Mouse (Mus musculus): ENCODE measurements around the gene Clspn. TPM values are rescaled to one million over a fixed set of nuclear protein-coding genes. Genes with fewer than 3 reads are reported as not detected.
A peak's percentile ranks its signal among the peaks of the same experiment; 100 is the strongest.
"Not testable (repeated sequence)": the region's sequence is repeated elsewhere in the genome, so short reads cannot be mapped to it uniquely, and the experiment has no call there.

The Clspn gene
- polyA plus RNA-seq, 1 experiment from 2014 or later: 3.9 TPM

- H3K4me1 ChIP-seq (ENCODE audit: control insufficient read depth, insufficient read depth, low read length): peaks cover 13% of the 10 kb centered on the region
- peak; percentile 87 for ATAC-seq
- H3K9ac ChIP-seq (ENCODE audit: low read depth, low read length): peak within 1 kb of the TSS; percentile 95
- H3K36me3 ChIP-seq (ENCODE audit: control insufficient read depth, insufficient read depth, low read length): no peaks in the 10 kb centered on the region
- H3K27ac ChIP-seq (ENCODE audit: low read length): peak within 1 kb of the TSS; percentile 87
- peak within 1 kb of the TSS; percentile 97 for H3K4me3 ChIP-seq (ENCODE audit: low read depth, low read length)
- H3K27me3 ChIP-seq (ENCODE audit: control insufficient read depth, insufficient read depth, low read depth, low read length): no peaks in the 10 kb centered on the region
- under 1% methylated on average over 56 of the region's 120 CpGs for WGBS
- no peaks in the 10 kb centered on the region for H3K9me3 ChIP-seq (replicated peaks; ENCODE audit: control insufficient read depth, low read length, poor library complexity, severe bottlenecking)
- H3K4me2 ChIP-seq (ENCODE audit: low read length): peak within 1 kb of the TSS; percentile 83
Observed at GRCm38 (mm10) chr4:126532827-126533728, 23.7 kb upstream of the Clspn start, which contains the start of gene Ago4. Gene Ago4 (minus strand): TSS chr4:126533472.

DNA sequence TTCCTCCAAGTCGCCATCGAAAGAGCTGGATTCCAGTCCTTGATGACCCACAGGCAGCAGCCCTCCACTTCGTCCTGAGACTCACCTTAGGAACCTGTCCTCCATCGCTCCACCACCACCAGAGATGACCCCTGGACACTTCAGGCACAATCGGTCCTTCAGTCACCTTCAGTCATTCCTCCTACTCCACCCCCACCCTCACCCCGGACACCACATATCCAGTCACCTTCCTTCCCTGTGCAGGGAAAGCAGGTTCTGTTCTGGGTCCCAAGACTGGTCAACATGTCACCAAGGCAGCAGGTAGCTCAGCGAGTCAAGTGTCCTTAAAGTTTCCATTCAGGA, 23.0 kb upstream of the Clspn start:
- no peak; the same call in 1 of the 2 replicates for ATAC-seq
- WGBS: 7% methylated on average over 7 of the region's 7 CpGs
- Histone ChIP-seq H3K27me3 (ENCODE audit: control insufficient read depth, insufficient read depth, low read depth, low read length) (no peaks in the 10 kb centered on the region), H3K9ac (ENCODE audit: low read depth, low read length) (peak overlapping the region; percentile 95), H3K4me2 (ENCODE audit: low read length) (peak overlapping the region; percentile 83), H3K36me3 (ENCODE audit: control insufficient read depth, insufficient read depth, low read length) (no peaks in the 10 kb centered on the region), H3K4me1 (ENCODE audit: control insufficient read depth, insufficient read depth, low read length) (peaks cover 13% of the 10 kb centered on the region), H3K9me3 (replicated peaks; ENCODE audit: control insufficient read depth, low read length, poor library complexity, severe bottlenecking) (no peaks in the 10 kb centered on the region), H3K4me3 (ENCODE audit: low read depth, low read length) (peak overlapping the region; percentile 97), H3K27ac (ENCODE audit: low read length) (peak overlapping the region; percentile 87)

GRCm38 (mm10) chr4:126535631-126536030, 21.1 kb upstream of the Clspn start:
- not testable (repeated sequence) for ATAC-seq; H3K4me2 ChIP-seq (ENCODE audit: low read length); H3K4me3 ChIP-seq (ENCODE audit: low read depth, low read length); H3K27me3 ChIP-seq (ENCODE audit: control insufficient read depth, insufficient read depth, low read depth, low read length); H3K9ac ChIP-seq (ENCODE audit: low read depth, low read length); H3K9me3 ChIP-seq (replicated peaks; ENCODE audit: control insufficient read depth, low read length, poor library complexity, severe bottlenecking); H3K36me3 ChIP-seq (ENCODE audit: control insufficient read depth, insufficient read depth, low read length); H3K27ac ChIP-seq (ENCODE audit: low read length)
- peaks cover 13% of the 10 kb centered on the region for H3K4me1 ChIP-seq (ENCODE audit: control insufficient read depth, insufficient read depth, low read length)
- WGBS: 91% methylated on average over 7 of the region's 7 CpGs

DNA sequence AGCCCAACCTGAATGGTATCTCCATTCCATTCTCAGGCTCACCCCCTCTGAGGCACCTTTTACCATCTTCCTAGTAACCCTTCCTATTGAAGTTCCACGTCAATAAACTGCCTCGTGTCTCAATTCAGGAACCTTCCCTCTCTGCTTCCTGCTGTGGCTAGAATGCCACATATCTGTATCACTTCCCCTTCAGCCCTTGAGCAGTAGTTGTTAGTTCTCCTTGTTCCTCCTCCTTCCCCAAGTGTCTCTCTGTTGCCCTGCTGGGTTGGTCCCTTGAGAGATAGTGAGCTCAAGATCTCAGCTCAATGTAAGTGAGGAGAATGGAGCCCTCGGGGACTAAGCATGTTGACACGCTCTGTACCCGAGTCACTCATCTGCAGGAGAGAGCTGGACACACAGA, 19.9 kb upstream of the Clspn start:
- Histone ChIP-seq H3K27ac (ENCODE audit: low read length) (no peak overlapping the region), H3K4me3 (ENCODE audit: low read depth, low read length) (no peak overlapping the region), H3K9me3 (replicated peaks; ENCODE audit: control insufficient read depth, low read length, poor library complexity, severe bottlenecking) (no peaks in the 10 kb centered on the region), H3K4me1 (ENCODE audit: control insufficient read depth, insufficient read depth, low read length) (peaks cover 7% of the 10 kb centered on the region), H3K36me3 (ENCODE audit: control insufficient read depth, insufficient read depth, low read length) (no peaks in the 10 kb centered on the region), H3K4me2 (ENCODE audit: low read length) (no peak overlapping the region), H3K27me3 (ENCODE audit: control insufficient read depth, insufficient read depth, low read depth, low read length) (no peaks in the 10 kb centered on the region), H3K9ac (ENCODE audit: low read depth, low read length) (no peak overlapping the region)
- ATAC-seq: no peak
- 66% methylated on average over 5 of the region's 5 CpGs for WGBS

GRCm38 (mm10) chr4:126540487-126541071, 16.2 kb upstream of the Clspn start:
- ATAC-seq: no peak
- H3K36me3 ChIP-seq (ENCODE audit: control insufficient read depth, insufficient read depth, low read length): no peaks in the 10 kb centered on the region
- WGBS: 90% methylated on average over 3 of the region's 3 CpGs
- no peaks in the 10 kb centered on the region for H3K4me1 ChIP-seq (ENCODE audit: control insufficient read depth, insufficient read depth, low read length)
- H3K4me2 ChIP-seq (ENCODE audit: low read length): no peak overlapping the region
- H3K9ac ChIP-seq (ENCODE audit: low read depth, low read length): no peak overlapping the region
- H3K9me3 ChIP-seq (replicated peaks; ENCODE audit: control insufficient read depth, low read length, poor library complexity, severe bottlenecking): no peaks in the 10 kb centered on the region
- H3K4me3 ChIP-seq (ENCODE audit: low read depth, low read length): no peak overlapping the region
- H3K27ac ChIP-seq (ENCODE audit: low read length): no peak overlapping the region
- no peaks in the 10 kb centered on the region for H3K27me3 ChIP-seq (ENCODE audit: control insufficient read depth, insufficient read depth, low read depth, low read length)

DNA sequence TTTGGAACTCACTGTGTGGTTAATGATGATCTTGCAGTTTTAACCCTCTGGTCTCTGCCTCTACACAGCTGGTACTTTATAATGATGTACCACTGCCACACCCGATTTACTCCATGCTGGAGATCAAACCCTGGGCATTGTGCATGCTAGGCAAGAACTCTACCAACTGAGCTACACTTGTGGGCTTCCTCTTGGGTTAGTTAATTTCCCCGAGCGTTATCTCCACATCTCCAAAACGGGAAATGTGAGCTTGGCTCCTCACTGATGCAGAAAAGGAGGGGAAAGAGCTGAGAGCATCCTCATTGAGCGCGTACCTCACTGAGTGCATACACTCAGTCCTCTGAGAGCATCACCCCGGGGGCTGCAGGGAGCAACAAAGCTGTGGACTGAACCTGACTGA, 13.9 kb upstream of the Clspn start:
- 70% methylated on average over 7 of the region's 7 CpGs for WGBS
- Histone ChIP-seq H3K27ac (ENCODE audit: low read length) (no peak overlapping the region), H3K9me3 (replicated peaks; ENCODE audit: control insufficient read depth, low read length, poor library complexity, severe bottlenecking) (no peaks in the 10 kb centered on the region), H3K9ac (ENCODE audit: low read depth, low read length) (no peak overlapping the region), H3K4me3 (ENCODE audit: low read depth, low read length) (no peak overlapping the region), H3K36me3 (ENCODE audit: control insufficient read depth, insufficient read depth, low read length) (no peaks in the 10 kb centered on the region), H3K4me2 (ENCODE audit: low read length) (no peak overlapping the region), H3K27me3 (ENCODE audit: control insufficient read depth, insufficient read depth, low read depth, low read length) (no peaks in the 10 kb centered on the region), H3K4me1 (ENCODE audit: control insufficient read depth, insufficient read depth, low read length) (no peaks in the 10 kb centered on the region)
- no peak for ATAC-seq

DNA sequence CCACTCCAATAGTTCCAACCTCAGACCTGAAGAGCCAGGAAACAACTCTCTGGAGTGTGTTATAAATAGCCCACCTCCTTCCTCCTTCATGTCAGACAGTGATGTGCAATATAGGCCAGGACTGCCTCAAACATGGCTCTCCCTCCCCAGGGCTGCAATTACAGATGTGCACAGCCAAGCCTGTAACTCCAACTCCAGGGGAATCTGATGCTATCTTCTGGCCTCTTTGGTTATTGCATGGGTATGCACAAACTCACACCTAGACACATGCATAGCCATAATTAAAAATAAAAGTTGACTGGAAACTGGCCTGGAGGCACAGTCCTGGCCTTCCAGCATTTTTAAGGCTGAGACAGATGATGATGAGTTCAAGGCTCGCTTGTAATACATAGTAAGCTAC, 11.7 kb upstream of the Clspn start:
- no peaks in the 10 kb centered on the region for H3K27me3 ChIP-seq (ENCODE audit: control insufficient read depth, insufficient read depth, low read depth, low read length)
- H3K4me2 ChIP-seq (ENCODE audit: low read length): no peak overlapping the region
- no peak overlapping the region for H3K9ac ChIP-seq (ENCODE audit: low read depth, low read length)
- no peak for ATAC-seq
- no peak overlapping the region for H3K4me3 ChIP-seq (ENCODE audit: low read depth, low read length)
- no peaks in the 10 kb centered on the region for H3K36me3 ChIP-seq (ENCODE audit: control insufficient read depth, insufficient read depth, low read length)
- WGBS: 82% methylated on average over 1 of the region's 1 CpGs
- H3K9me3 ChIP-seq (replicated peaks; ENCODE audit: control insufficient read depth, low read length, poor library complexity, severe bottlenecking): no peaks in the 10 kb centered on the region
- no peaks in the 10 kb centered on the region for H3K4me1 ChIP-seq (ENCODE audit: control insufficient read depth, insufficient read depth, low read length)
- H3K27ac ChIP-seq (ENCODE audit: low read length): no peak overlapping the region

DNA sequence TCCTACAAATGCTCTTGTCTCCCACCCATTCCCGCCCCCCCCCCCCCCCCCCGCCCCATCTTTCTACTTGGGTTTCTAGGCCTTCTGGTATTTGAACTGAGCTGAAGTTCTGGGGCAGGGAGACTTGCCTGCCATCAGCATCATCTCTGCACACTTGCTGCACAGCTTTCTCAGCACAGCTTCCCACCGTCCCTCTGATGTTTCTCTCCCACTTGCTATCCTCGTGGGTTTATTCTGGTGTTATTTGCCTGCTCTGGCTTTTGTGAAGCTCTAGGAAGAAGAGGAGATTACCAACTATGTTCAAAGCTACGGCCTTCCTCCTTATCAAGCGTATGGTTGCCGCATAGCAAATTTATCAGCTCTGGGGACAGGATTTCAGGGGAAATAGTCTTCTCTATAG, 11.0 kb upstream of the Clspn start:
- no peak for ATAC-seq
- no peak overlapping the region for H3K4me2 ChIP-seq (ENCODE audit: low read length)
- H3K36me3 ChIP-seq (ENCODE audit: control insufficient read depth, insufficient read depth, low read length): no peaks in the 10 kb centered on the region
- WGBS: 61% methylated on average over 6 of the region's 7 CpGs
- H3K4me1 ChIP-seq (ENCODE audit: control insufficient read depth, insufficient read depth, low read length): no peaks in the 10 kb centered on the region
- H3K4me3 ChIP-seq (ENCODE audit: low read depth, low read length): no peak overlapping the region
- H3K9me3 ChIP-seq (replicated peaks; ENCODE audit: control insufficient read depth, low read length, poor library complexity, severe bottlenecking): no peaks in the 10 kb centered on the region
- H3K27me3 ChIP-seq (ENCODE audit: control insufficient read depth, insufficient read depth, low read depth, low read length): no peaks in the 10 kb centered on the region
- no peak overlapping the region for H3K9ac ChIP-seq (ENCODE audit: low read depth, low read length)
- no peak overlapping the region for H3K27ac ChIP-seq (ENCODE audit: low read length)

DNA sequence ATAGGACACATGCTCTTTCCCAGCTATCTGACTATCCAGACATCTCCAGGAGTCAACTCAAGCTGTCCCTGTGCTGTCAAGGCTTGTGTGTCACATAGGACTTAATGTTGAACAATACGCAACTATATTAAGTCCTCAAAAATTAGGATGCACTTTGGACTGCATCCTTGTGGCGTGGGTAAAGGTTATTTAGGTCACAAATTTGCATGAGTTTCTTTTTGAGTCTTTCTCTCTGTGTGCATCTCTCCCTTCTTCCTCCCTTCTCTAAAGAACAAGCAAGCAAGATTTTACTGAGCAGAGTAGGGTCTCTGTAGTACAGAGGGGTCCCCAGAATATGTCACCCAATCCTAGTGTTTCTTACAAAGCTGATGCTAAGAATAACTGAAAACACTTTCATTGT, 10.6 kb upstream of the Clspn start:
- H3K27me3 ChIP-seq (ENCODE audit: control insufficient read depth, insufficient read depth, low read depth, low read length): no peaks in the 10 kb centered on the region

More for the DNA sequence above, 10.6 kb upstream of the Clspn start:
- Histone ChIP-seq H3K27ac (ENCODE audit: low read length) (no peak overlapping the region), H3K4me2 (ENCODE audit: low read length) (no peak overlapping the region), H3K36me3 (ENCODE audit: control insufficient read depth, insufficient read depth, low read length) (no peaks in the 10 kb centered on the region), H3K9me3 (replicated peaks; ENCODE audit: control insufficient read depth, low read length, poor library complexity, severe bottlenecking) (no peaks in the 10 kb centered on the region), H3K9ac (ENCODE audit: low read depth, low read length) (no peak overlapping the region), H3K4me3 (ENCODE audit: low read depth, low read length) (no peak overlapping the region), H3K4me1 (ENCODE audit: control insufficient read depth, insufficient read depth, low read length) (no peaks in the 10 kb centered on the region)
- WGBS: 76% methylated on average over 2 of the region's 2 CpGs
- ATAC-seq: no peak
